Mouse (Mus musculus): Measurements from ENCODE around the gene Rpl5.

Rpl5 gene

GRCm38 (mm10) chr5:107941222-107941621 is 40.9 kb downstream of the Rpl5 start:
- DNase-seq (ENCODE audit: low read depth in 2 of 2, low spot score in 2 of 2), result no peak

GRCm38 (mm10) chr5:107942941-107943340 is 42.6 kb downstream of the Rpl5 start:
- DNase-seq (ENCODE audit: low read depth in 2 of 2, low spot score in 2 of 2), result no peak

- DNase-seq (ENCODE audit: low read depth in 2 of 2, low spot score in 2 of 2), result no peak
Observed at GRCm38 (mm10) chr5:107943526-107943925, 43.2 kb downstream of the Rpl5 start.

- DNase-seq (ENCODE audit: low read depth in 2 of 2, low spot score in 2 of 2), result no peak
Observed at GRCm38 (mm10) chr5:107946475-107946874, 46.2 kb downstream of the Rpl5 start.

GRCm38 (mm10) chr5:107947548-107947947 is 47.2 kb downstream of the Rpl5 start:
- DNase-seq (ENCODE audit: low read depth in 2 of 2, low spot score in 2 of 2), result no peak

- no peak for DNase-seq (ENCODE audit: low read depth in 2 of 2, low spot score in 2 of 2)
Observed at GRCm38 (mm10) chr5:107948899-107949298, 48.6 kb downstream of the Rpl5 start.

GRCm38 (mm10) chr5:107949607-107950006 is 49.3 kb downstream of the Rpl5 start:
- no peak for DNase-seq (ENCODE audit: low read depth in 2 of 2, low spot score in 2 of 2)

GRCm38 (mm10) chr5:107950643-107951042 is 50.3 kb downstream of the Rpl5 start:
- no peak for DNase-seq (ENCODE audit: low read depth in 2 of 2, low spot score in 2 of 2)

All from CD8-positive naive resting alpha-beta T cell, adult 2 months (primary cell).